Mouse (Mus musculus) heart, postnatal 0 days (tissue): ENCODE data around the gene Usp5.

Experiments
- CTCF ChIP-seq: IDR thresholded peaks from 2 replicates; pipeline ENCODE4 v1.5.1; 2016; ENCODE audit warnings: antibody characterized with exemption, control low read depth, low read depth
- EP300 ChIP-seq: IDR thresholded peaks from 2 replicates; pipeline ENCODE4 v1.6.1; 2016; ENCODE audit warnings: antibody characterized with exemption, low read depth

DNA sequence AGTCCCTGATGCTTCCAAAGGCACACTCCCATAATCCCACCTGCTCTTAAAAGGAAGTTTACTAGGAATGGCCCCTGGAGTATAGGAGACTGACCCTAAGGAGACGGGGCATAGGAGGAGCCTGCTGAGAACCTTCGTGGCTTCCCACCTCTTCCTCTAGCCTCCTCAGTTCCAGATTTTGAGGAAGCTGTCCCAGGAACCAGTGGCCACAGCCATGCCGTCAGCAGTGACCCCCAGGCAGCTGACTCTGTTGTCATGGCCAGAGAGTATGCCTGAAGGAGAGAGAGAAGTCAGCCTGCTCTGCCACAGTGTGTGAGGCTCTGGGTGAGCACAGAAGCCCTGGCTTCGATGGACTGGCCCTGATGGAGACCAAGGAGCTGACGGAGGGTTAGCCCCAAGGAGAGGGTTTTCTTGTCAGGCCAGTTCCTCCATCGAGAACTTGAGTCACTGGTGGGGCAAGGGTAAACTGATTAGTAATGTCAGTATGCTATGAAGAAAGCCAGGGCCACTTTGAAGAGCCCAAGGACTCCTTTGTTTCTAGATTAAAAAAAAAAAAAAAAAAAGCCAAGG, 5.3 kb upstream of the Usp5 start:
- TF ChIP-seq CTCF: no peak
- TF ChIP-seq EP300: no peak
